Mouse (Mus musculus): Measurements from ENCODE around the gene Hils1.

DNA sequence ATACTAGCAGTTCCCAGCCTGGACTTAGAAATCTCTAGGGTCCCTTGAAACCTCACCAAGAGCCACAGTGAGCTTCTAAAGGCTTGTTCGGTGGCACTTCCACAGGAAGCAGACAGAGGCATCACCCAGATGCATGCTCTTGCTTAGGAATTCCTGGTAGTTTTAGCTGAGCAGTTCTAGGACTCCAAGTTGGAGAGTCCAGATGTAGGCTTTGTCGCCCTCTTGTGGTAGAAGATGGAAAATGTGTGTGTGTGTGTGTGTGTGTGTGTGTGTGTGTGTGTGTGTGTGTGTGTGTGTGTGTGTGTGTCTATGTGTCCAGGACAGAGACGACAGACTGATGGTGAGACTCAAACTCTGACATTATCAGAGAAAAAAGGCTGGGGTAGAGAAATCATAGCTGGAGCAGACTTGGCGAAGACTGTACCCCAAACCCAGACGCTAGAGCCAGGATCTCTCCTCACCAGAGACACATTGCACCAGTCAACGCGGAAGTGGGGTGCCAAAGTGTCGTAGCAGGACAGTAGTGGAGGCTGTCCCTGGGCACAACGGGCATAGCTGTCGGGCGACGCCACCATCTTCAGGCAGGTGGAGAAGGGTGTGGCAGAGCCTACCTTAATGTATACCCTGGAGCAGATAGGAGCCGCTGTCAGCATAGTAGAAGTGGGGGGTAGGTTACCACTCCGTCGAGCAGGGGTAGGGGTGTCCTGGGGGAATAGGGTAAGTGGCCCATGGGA is 3.0 kb downstream of the Hils1 start:
- TF ChIP-seq POLR2A (IDR thresholded peaks at IDR 0.05; ENCODE audit: low read depth, low read length) (no peak), CTCF (IDR thresholded peaks at IDR 0.05; ENCODE audit: borderline replicate concordance, insufficient read depth, low read length) (0 out of 2 replicates have a peak, but pooled peaks have one; percentile 25)
